Mouse (Mus musculus): ENCODE results near the gene Mgst2. TPM values are rescaled to one million over a fixed set of nuclear protein-coding genes. Genes with fewer than 3 reads are reported as not detected.

Mgst2 gene
- polyA plus RNA-seq, 1 experiment = 4.1 TPM

DNA sequence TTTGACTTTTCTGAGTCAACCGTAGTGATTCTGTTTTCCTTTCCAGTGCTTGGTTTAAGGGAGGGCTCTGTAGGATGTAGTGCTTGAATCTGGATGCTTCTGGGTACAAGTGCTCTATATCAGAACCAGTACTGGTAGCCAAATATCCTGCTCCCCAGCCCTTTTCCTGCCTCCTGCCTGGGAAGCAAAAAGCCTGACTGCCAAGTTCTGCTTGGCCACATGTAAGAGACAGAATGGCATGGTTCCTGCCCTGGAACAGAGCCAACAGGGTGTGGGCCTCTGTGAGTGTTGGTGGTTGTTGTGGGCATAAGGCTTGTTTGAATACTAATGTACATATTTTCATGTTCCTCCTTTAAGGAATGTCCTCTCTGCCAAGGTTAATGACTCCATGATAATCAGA lies 29.4 kb upstream of the Mgst2 start:
- WGBS = 93% methylated on average over 1 of the region's 1 CpGs
- no peak for DNase-seq (ENCODE audit: low read depth in 1 of 2, low spot score in 2 of 2)
- no peak overlapping the region for H3K4me3 ChIP-seq (ENCODE audit: extremely low read depth, insufficient read depth, insufficient read length)
- TF ChIP-seq CTCF (IDR thresholded peaks at IDR 0.05; ENCODE audit: extremely low read depth, insufficient read depth, insufficient read length, insufficient replicate concordance) = no peak
- TF ChIP-seq POLR2A (IDR thresholded peaks at IDR 0.05; ENCODE audit: low read depth, low read length) = no peak
- H3K27me3 ChIP-seq (ENCODE audit: control insufficient read depth, insufficient read depth, low read length) = no peaks in the 10 kb centered on the region
- no peaks in the 10 kb centered on the region for H3K4me1 ChIP-seq (ENCODE audit: control insufficient read depth, insufficient read depth, insufficient read length)
- no peak overlapping the region for H3K27ac ChIP-seq (ENCODE audit: insufficient read depth, low read length)
- no peaks in the 10 kb centered on the region for H3K36me3 ChIP-seq (ENCODE audit: control insufficient read depth, insufficient read depth, low read length)

DNA sequence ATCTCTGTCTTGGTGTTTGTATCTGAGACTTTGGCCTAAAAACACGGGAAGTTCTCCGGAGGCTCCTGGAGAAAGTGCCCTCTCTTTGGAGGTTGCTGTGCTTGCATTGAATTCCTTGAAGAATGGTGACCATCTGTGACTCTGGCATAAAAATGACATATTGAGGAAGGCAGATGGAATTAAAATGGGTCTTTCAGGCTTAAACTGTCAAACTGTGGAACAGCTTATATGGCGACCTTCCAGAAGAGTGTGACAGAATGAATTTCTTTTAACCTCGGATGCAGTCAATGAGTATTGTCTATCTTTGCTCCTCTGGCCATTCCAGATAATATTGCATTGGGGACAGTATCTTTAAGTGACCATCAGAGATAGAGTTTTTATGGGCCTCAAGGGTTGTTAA lies 28.2 kb upstream of the Mgst2 start:
- Histone ChIP-seq H3K27ac (ENCODE audit: insufficient read depth, low read length) (no peak overlapping the region), H3K4me3 (ENCODE audit: extremely low read depth, insufficient read depth, insufficient read length) (no peak overlapping the region), H3K4me1 (ENCODE audit: control insufficient read depth, insufficient read depth, insufficient read length) (no peaks in the 10 kb centered on the region), H3K27me3 (ENCODE audit: control insufficient read depth, insufficient read depth, low read length) (no peaks in the 10 kb centered on the region), H3K36me3 (ENCODE audit: control insufficient read depth, insufficient read depth, low read length) (no peaks in the 10 kb centered on the region)
- whole genome bisulfite sequencing = 89% methylated on average over 4 of the region's 4 CpGs
- no peak for TF ChIP-seq POLR2A (IDR thresholded peaks at IDR 0.05; ENCODE audit: low read depth, low read length)
- TF ChIP-seq CTCF (IDR thresholded peaks at IDR 0.05; ENCODE audit: extremely low read depth, insufficient read depth, insufficient read length, insufficient replicate concordance) = no peak
- DNase-seq (ENCODE audit: low read depth in 1 of 2, low spot score in 2 of 2) = no peak

DNA sequence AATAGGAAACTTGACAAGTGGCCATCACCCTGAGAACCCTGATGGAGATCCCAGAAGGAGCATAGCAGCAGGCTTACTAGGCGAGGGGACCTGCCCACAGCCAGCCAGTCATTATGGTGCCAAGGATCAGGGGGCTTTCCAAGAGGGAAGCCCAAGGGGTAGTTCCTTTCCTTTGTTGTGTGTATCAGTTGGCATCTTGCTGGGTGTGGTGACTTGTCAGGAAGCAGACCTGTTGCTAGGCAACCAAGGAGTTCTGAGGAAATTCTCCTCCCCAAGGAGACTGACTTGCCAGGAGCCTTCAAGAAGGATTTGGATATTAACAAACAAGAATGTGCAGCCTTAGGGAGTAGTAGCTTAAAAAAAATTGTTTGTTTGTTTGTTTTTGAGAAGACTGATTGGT lies 25.7 kb upstream of the Mgst2 start:
- WGBS = 92% methylated on average over 1 of the region's 1 CpGs
- H3K27me3 ChIP-seq (ENCODE audit: control insufficient read depth, insufficient read depth, low read length) = no peaks in the 10 kb centered on the region
- TF ChIP-seq CTCF (IDR thresholded peaks at IDR 0.05; ENCODE audit: extremely low read depth, insufficient read depth, insufficient read length, insufficient replicate concordance) = no peak
- TF ChIP-seq POLR2A (IDR thresholded peaks at IDR 0.05; ENCODE audit: low read depth, low read length) = no peak
- no peak overlapping the region for H3K27ac ChIP-seq (ENCODE audit: insufficient read depth, low read length)
- no peaks in the 10 kb centered on the region for H3K4me1 ChIP-seq (ENCODE audit: control insufficient read depth, insufficient read depth, insufficient read length)
- no peak overlapping the region for H3K4me3 ChIP-seq (ENCODE audit: extremely low read depth, insufficient read depth, insufficient read length)
- no peaks in the 10 kb centered on the region for H3K36me3 ChIP-seq (ENCODE audit: control insufficient read depth, insufficient read depth, low read length)
- DNase-seq (ENCODE audit: low read depth in 1 of 2, low spot score in 2 of 2) = no peak

DNA sequence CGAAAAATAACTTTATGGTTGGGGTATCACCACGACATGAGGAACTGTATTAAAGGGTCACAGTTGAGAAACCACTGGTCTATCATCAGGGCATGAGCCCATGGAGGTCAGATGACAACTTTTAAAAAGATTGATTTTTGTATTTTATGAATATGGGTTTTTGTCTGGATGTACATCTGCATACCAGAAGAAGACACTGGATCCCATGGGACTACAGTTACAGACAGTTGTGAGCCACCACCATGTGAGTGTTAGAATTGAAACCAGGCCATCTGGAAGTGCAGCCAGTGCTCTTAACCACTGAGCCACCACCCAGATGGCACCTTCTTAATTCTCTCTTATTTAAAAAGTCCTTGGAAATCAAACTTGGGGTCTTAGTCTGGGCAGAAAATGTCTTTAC lies 24.2 kb upstream of the Mgst2 start:
- no peak for DNase-seq (ENCODE audit: low read depth in 1 of 2, low spot score in 2 of 2)
- no peaks in the 10 kb centered on the region for H3K36me3 ChIP-seq (ENCODE audit: control insufficient read depth, insufficient read depth, low read length)
- H3K4me1 ChIP-seq (ENCODE audit: control insufficient read depth, insufficient read depth, insufficient read length) = no peaks in the 10 kb centered on the region
- H3K27me3 ChIP-seq (ENCODE audit: control insufficient read depth, insufficient read depth, low read length) = no peaks in the 10 kb centered on the region
- 37% methylated on average over 2 of the region's 2 CpGs for WGBS
- H3K4me3 ChIP-seq (ENCODE audit: extremely low read depth, insufficient read depth, insufficient read length) = 0 out of 2 replicates have a peak overlapping the region, but pooled peaks have one; percentile 18
- no peak overlapping the region for H3K27ac ChIP-seq (ENCODE audit: insufficient read depth, low read length)
- no peak for TF ChIP-seq CTCF (IDR thresholded peaks at IDR 0.05; ENCODE audit: extremely low read depth, insufficient read depth, insufficient read length, insufficient replicate concordance)
- no peak for TF ChIP-seq POLR2A (IDR thresholded peaks at IDR 0.05; ENCODE audit: low read depth, low read length)

DNA sequence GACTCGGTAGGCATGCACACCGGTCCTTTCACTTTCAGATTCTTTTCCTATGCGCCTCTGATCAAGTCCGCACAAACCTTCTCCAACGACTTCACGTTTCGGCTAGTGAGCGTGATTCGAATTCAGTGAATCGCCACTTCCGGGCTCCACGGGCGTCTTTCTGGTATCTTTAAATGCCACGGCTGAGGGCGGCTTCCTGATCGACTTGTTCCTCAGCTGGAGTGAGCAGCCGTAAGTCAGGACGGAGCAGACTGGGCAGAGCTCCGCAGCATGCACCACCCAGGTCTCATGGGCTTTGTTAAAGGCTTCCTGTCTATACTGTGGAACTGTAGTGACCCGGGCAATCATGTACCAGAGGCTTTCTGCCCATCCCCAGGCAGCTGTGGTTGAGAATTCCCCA lies 23.5 kb upstream of the Mgst2 start:
- no peaks in the 10 kb centered on the region for H3K4me1 ChIP-seq (ENCODE audit: control insufficient read depth, insufficient read depth, insufficient read length)
- no peak; the same call in 1 of the 2 replicates for TF ChIP-seq POLR2A (IDR thresholded peaks at IDR 0.05; ENCODE audit: low read depth, low read length)
- TF ChIP-seq CTCF (IDR thresholded peaks at IDR 0.05; ENCODE audit: extremely low read depth, insufficient read depth, insufficient read length, insufficient replicate concordance) = no peak
- peak; percentile 39 to 41 for DNase-seq (ENCODE audit: low read depth in 1 of 2, low spot score in 2 of 2)
- H3K27me3 ChIP-seq (ENCODE audit: control insufficient read depth, insufficient read depth, low read length) = no peaks in the 10 kb centered on the region
- H3K4me3 ChIP-seq (ENCODE audit: extremely low read depth, insufficient read depth, insufficient read length) = peak overlapping the region; percentile 56
- peak overlapping the region; percentile 52 for H3K27ac ChIP-seq (ENCODE audit: insufficient read depth, low read length)
- no peaks in the 10 kb centered on the region for H3K36me3 ChIP-seq (ENCODE audit: control insufficient read depth, insufficient read depth, low read length)
- WGBS = 13% methylated on average over 20 of the region's 20 CpGs

DNA sequence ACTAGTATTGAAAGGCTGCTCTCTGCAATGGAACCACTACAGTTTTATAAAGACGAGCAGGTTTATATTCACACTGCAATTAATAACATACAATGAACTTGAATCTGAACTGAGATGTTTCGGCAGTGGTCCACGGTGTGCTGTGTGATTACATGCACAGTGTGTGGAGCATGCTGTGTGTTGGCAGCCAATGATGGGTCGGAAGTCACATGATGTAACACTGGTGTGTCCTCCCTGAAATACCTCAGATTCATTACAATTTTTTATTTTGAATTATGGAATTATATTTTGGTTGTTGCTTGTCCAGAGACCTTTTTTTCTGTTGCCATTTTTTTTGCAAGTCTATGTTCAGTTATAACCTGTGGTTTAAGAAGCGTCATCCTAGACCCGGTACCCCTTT lies 22.8 kb upstream of the Mgst2 start:
- DNase-seq (ENCODE audit: low read depth in 1 of 2, low spot score in 2 of 2) = no peak
- no peaks in the 10 kb centered on the region for H3K36me3 ChIP-seq (ENCODE audit: control insufficient read depth, insufficient read depth, low read length)
- H3K4me3 ChIP-seq (ENCODE audit: extremely low read depth, insufficient read depth, insufficient read length) = no peak overlapping the region; the same call in 1 of the 2 replicates
- H3K4me1 ChIP-seq (ENCODE audit: control insufficient read depth, insufficient read depth, insufficient read length) = no peaks in the 10 kb centered on the region
- H3K27ac ChIP-seq (ENCODE audit: insufficient read depth, low read length) = peak overlapping the region; percentile 52; the same call in 1 of the 2 replicates
- TF ChIP-seq POLR2A (IDR thresholded peaks at IDR 0.05; ENCODE audit: low read depth, low read length) (no peak), CTCF (IDR thresholded peaks at IDR 0.05; ENCODE audit: extremely low read depth, insufficient read depth, insufficient read length, insufficient replicate concordance) (no peak)
- 84% methylated on average over 6 of the region's 6 CpGs for WGBS
- no peaks in the 10 kb centered on the region for H3K27me3 ChIP-seq (ENCODE audit: control insufficient read depth, insufficient read depth, low read length)

DNA sequence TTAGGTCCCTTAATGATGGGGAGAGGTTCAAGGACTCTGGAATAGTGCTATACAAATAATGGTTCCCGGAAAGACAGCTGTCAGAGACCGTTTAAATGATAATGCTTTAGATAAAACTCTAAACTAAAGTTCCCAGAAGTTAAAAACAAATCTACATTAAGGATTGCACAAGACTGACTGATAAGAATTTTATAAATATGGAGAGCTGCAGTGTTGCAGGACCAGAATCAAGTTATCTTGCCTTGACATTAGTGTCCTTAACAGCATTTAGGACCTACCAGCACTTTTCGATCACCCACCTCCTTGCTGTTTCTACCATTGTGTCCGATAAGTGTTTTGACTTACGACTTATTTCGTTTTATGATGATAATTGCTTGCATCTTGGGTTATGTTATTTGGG lies 21.9 kb upstream of the Mgst2 start:
- no peaks in the 10 kb centered on the region for H3K36me3 ChIP-seq (ENCODE audit: control insufficient read depth, insufficient read depth, low read length)
- WGBS = 71% methylated on average over 6 of the region's 6 CpGs
- no peak for TF ChIP-seq CTCF (IDR thresholded peaks at IDR 0.05; ENCODE audit: extremely low read depth, insufficient read depth, insufficient read length, insufficient replicate concordance)
- no peak for TF ChIP-seq POLR2A (IDR thresholded peaks at IDR 0.05; ENCODE audit: low read depth, low read length)
- no peak overlapping the region for H3K4me3 ChIP-seq (ENCODE audit: extremely low read depth, insufficient read depth, insufficient read length)
- no peaks in the 10 kb centered on the region for H3K4me1 ChIP-seq (ENCODE audit: control insufficient read depth, insufficient read depth, insufficient read length)
- no peak overlapping the region for H3K27ac ChIP-seq (ENCODE audit: insufficient read depth, low read length)
- H3K27me3 ChIP-seq (ENCODE audit: control insufficient read depth, insufficient read depth, low read length) = no peaks in the 10 kb centered on the region
- no peak for DNase-seq (ENCODE audit: low read depth in 1 of 2, low spot score in 2 of 2)

Data from spleen, adult 2 months (tissue).